Mouse (Mus musculus): ENCODE data around the gene Cdyl2.

DNA sequence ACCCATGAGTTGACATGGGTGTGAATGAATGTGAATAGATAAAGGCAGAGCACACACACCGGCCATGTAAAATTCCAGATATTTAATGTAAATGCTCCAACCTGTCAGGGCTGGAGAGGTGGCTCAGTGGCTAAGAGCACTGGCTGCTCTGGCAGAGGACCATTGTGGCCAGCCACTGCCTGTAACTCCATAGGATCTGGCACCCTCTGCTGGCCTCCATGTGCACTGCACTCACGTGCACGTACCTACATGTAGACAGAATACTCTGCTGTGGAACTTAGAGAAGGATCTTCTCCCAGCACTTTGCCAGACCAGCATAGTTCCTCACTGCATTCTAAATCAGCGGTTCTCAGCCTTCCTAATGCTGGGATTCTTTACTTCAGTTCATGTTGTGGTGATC is 130.0 kb downstream of the Cdyl2 start:
- TF ChIP-seq CTCF (IDR thresholded peaks at IDR 0.05; ENCODE audit: borderline replicate concordance, insufficient read depth, low read length) (peak; percentile 18; the same call in 1 of the 2 replicates), POLR2A (IDR thresholded peaks at IDR 0.05; ENCODE audit: low read depth, low read length) (no peak)

Measured in embryonic fibroblast, embryonic 13.5 days (primary cell).